In the genomic region with DNA sequence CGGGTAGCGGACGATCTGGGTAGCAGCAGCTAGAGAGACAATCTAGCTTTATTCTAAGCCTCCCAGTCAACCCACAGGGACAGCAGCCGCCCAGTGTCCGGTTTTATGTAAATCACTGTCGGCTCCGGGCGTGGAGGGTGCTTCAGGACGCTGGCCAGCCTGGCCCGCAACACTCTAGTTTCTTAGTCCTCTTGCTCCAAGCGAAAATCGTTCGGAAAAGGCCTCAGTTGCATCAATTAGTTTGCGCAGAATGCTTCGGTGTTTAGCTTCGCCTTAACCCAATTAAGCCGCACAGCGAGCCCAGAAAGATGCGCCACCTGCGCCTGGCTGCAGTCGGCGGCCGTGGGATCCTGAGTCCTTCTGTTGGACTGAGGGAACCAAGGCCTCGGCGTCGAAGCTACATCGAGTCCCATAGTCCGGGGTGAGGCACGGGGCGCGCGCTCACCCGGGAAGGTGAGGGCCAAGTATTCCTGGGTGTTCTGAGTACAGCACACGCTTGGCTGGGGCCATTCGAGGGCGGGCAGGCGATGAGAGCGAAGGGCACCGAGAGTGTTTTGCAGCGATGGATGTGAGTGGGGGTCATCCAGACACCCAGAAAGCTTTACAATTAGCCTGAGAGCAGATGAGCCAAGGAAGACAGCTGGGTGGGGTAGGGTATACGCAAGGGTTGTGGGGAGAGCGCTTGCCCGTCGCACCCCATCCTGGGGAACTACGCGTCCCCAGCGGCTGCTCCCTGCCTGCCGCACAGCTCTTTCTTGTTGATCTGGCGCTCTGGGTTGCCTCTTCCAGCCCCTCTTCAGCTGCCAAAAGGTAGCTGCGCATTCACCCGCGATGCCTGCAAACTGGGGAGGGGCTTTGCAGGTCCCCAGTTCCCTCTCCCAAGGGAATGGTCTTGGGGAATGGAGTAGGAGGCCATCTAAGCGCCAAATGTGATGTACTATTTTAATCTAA, we compare ENCODE assay signal across 9 mouse cellular contexts. TPM values are rescaled to one million over a fixed set of nuclear protein-coding genes. Genes with fewer than 3 reads are reported as not detected.
A peak's percentile ranks its signal among the peaks of the same experiment; 100 is the strongest.
DNase-seq lines count a peak whose midpoint lies in the region; ATAC-seq and TF ChIP-seq lines count a peak whose summit lies in the region.
"Had no signal": no experiment of that assay in that cellular context is flagged by ENCODE, and none has a peak within 500 bp of the region (broad histone marks: within the 10 kb centered on the region; RNA-seq: fewer than 3 reads in every experiment).

No protein-coding gene starts in this region.

- 5% methylated on average over 53 of the region's 53 CpGs for WGBS in lung, embryonic 14.5 days
- WGBS in limb, embryonic 10.5 days: under 1% methylated on average over 53 of the region's 53 CpGs
- 6% methylated on average over 53 of the region's 53 CpGs for WGBS in stomach, embryonic 14.5 days

- no peaks in the 10 kb centered on the region for H3K9me3 ChIP-seq in lung, embryonic 14.5 days (ENCODE audit: low read depth, low read length)
- no peaks in the 10 kb centered on the region for H3K9me3 ChIP-seq in limb, embryonic 10.5 days (replicated peaks)
- no peaks in the 10 kb centered on the region for H3K9me3 ChIP-seq in stomach, embryonic 14.5 days (ENCODE audit: control insufficient read depth, low read depth, low read length)

- H3K4me1 ChIP-seq in lung, embryonic 14.5 days (ENCODE audit: insufficient read depth): no peaks in the 10 kb centered on the region
- H3K4me1 ChIP-seq in limb, embryonic 10.5 days: peaks cover 29% of the 10 kb centered on the region
- H3K4me1 ChIP-seq in stomach, embryonic 14.5 days (ENCODE audit: control insufficient read depth, insufficient read depth, low read length): peaks cover 9% of the 10 kb centered on the region; the same call in 1 of the 2 replicates

- no peak for TF ChIP-seq CTCF in lung, embryonic 14.5 days (IDR thresholded peaks at IDR 0.05; ENCODE audit: low read depth)
- no peak for TF ChIP-seq CTCF in gastrocnemius, adult 2 months (IDR thresholded peaks at IDR 0.05)

- H3K27ac ChIP-seq in lung, embryonic 14.5 days (ENCODE audit: low read depth): no peak overlapping the region
- H3K27ac ChIP-seq in gastrocnemius, adult 2 months: peak overlapping the region; percentile 87
- H3K27ac ChIP-seq in limb, embryonic 10.5 days: peak overlapping the region; percentile 73
- H3K27ac ChIP-seq in stomach, embryonic 14.5 days (ENCODE audit: low read length): peak overlapping the region; percentile 44; the same call in 1 of the 2 replicates
- H3K27ac ChIP-seq: liver, embryonic 14.5 days had no signal

- H3K4me3 ChIP-seq in lung, embryonic 14.5 days (ENCODE audit: low read depth, low read length): peak overlapping the region; percentile 19; the same call in 1 of the 2 replicates
- peak overlapping the region; percentile 87 for H3K4me3 ChIP-seq in gastrocnemius, adult 2 months
- H3K4me3 ChIP-seq in limb, embryonic 10.5 days: peak overlapping the region; percentile 49
- H3K4me3 ChIP-seq in stomach, embryonic 14.5 days (ENCODE audit: low read depth, low read length): peak overlapping the region; percentile 7; the same call in 1 of the 2 replicates

- H3K27me3 ChIP-seq in lung, embryonic 14.5 days (ENCODE audit: insufficient read depth, low read length): peaks cover 60% of the 10 kb centered on the region
- H3K27me3 ChIP-seq in limb, embryonic 10.5 days (ENCODE audit: low read depth, poor library complexity, severe bottlenecking): peaks cover 48% of the 10 kb centered on the region
- peaks cover 21% of the 10 kb centered on the region for H3K27me3 ChIP-seq in stomach, embryonic 14.5 days (ENCODE audit: control insufficient read depth, insufficient read depth, low read length)

- no peak overlapping the region for H3K9ac ChIP-seq in lung, embryonic 14.5 days
- H3K9ac ChIP-seq in stomach, embryonic 14.5 days (replicated peaks; ENCODE audit: low read depth, low read length): 0 out of 2 replicates have a peak overlapping the region, but pooled peaks have one; percentile 18
- H3K9ac ChIP-seq: liver, embryonic 14.5 days had no signal

- peak; percentile 58 for DNase-seq in lung, embryonic 14.5 days
- DNase-seq in lung, postnatal 36 days: no peak
- peak; percentile 78 for DNase-seq in cerebellum, adult 9-10 months
- DNase-seq in gastrocnemius, adult 2 months: peak; percentile 71
- DNase-seq in limb, embryonic 10.5 days (ENCODE audit: low spot score): peak; percentile 76
- DNase-seq in adipocyte (ENCODE audit: low spot score): no peak
- no peak for DNase-seq in urinary bladder, postnatal 4 days (ENCODE audit: low spot score in 2 of 2)

- ATAC-seq in lung, embryonic 14.5 days (ENCODE audit: insufficient read depth): peak; percentile 33; the same call in 1 of the 2 replicates
- peak; percentile 26; the same call in 1 of the 2 replicates for ATAC-seq in stomach, embryonic 14.5 days (ENCODE audit: insufficient number of reproducible peaks, insufficient read depth, low FRiP score, low read depth)

- H3K36me3 ChIP-seq in lung, embryonic 14.5 days (ENCODE audit: insufficient read depth): no peaks in the 10 kb centered on the region
- no peaks in the 10 kb centered on the region for H3K36me3 ChIP-seq in limb, embryonic 10.5 days
- no peaks in the 10 kb centered on the region for H3K36me3 ChIP-seq in stomach, embryonic 14.5 days (ENCODE audit: control insufficient read depth, insufficient read depth, low read length)

- H3K4me2 ChIP-seq in lung, embryonic 14.5 days: peak overlapping the region; percentile 49
- H3K4me2 ChIP-seq in stomach, embryonic 14.5 days (replicated peaks; ENCODE audit: low read depth, low read length): peak overlapping the region; percentile 26; the same call in 1 of the 2 replicates

- intact Hi-C loops in gastrocnemius, adult 2 months (cut with DNase I): no loop called here

RNA-seq across cellular contexts. Expression of gene Mab21l1, which starts 1.9 kb away (rescaled TPM):
- polyA plus RNA-seq in lung, embryonic 14.5 days (2014; fragmentation: Nextera tagmentation; extraction: Ambion mirVana): 0.78 and 1.1 TPM in 2 replicates
- total RNA-seq in gastrocnemius, adult 2 months (2021): 1 to 10 TPM in 1 of 2 experiments, under 1 TPM in 1; 0.86 to 3.7 TPM
- 34.9 and 67.2 TPM in 2 replicates for polyA plus RNA-seq in limb, embryonic 10.5 days (2016; fragmentation: Nextera tagmentation; extraction: Ambion mirVana)
- 14.8 and 16.5 TPM in 2 replicates for polyA plus RNA-seq in stomach, embryonic 14.5 days (2014; fragmentation: Nextera tagmentation; extraction: Ambion mirVana)

Comparison
In these comparisons a context has a peak if more than half of its experiments do, and no peak if none do; other contexts are left out.
1. DNase-seq: peak in lung, embryonic 14.5 days (single experiment), cerebellum, adult 9-10 months (single experiment), gastrocnemius, adult 2 months (single experiment) and limb, embryonic 10.5 days (single experiment); none in lung, postnatal 36 days (single experiment), adipocyte (single experiment) and urinary bladder, postnatal 4 days (0 of 2).
2. H3K4me3 ChIP-seq: peak in every context shown above with its lines; median percentile 87 in gastrocnemius, adult 2 months; 49 in limb, embryonic 10.5 days; 19 in lung, embryonic 14.5 days; 7 in stomach, embryonic 14.5 days.